Mouse (Mus musculus): ENCODE measurements around the gene Lamtor4. TPM values are rescaled to one million over a fixed set of nuclear protein-coding genes. Genes with fewer than 3 reads are reported as not detected.

Gene Lamtor4
- polyA plus RNA-seq, 1 experiment from 2014 or later, result 93.6 TPM

DNA sequence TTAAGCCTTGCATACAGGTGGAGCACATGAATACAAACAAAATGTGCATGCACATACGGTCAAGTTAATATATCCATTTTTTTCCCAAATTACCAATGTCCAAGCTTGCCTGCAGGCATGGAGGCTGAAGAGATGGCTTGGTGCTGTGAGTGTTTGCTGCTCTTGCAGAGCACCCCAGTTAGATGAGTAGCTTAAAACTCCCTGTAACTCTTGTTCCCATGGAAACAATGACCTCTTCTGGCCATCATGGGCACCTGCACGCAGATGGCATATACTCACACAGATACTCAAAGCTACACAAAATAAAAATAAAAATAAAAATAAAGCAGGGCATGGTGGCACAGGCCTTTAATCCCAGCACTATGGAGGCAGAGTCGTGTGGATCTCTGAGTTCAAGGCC is 2.2 kb upstream of the Lamtor4 start:
- H3K27ac ChIP-seq (replicated peaks in 1 of 2; ENCODE audit: control insufficient read depth in 1 of 2, insufficient read depth in 1 of 2, low read depth in 2 of 2, low read length in 2 of 2), result no peak overlapping the region
- H3K9me3 ChIP-seq (ENCODE audit: control insufficient read depth, low read length), result no peaks in the 10 kb centered on the region
- no peak overlapping the region for H3K4me3 ChIP-seq (ENCODE audit: control insufficient read depth in 1 of 2, insufficient read depth in 1 of 2, low read depth in 1 of 2, low read length in 2 of 2)
- no peaks in the 10 kb centered on the region for H3K27me3 ChIP-seq (ENCODE audit: control insufficient read depth, insufficient read depth, low read length)
- peaks cover 4 to 6% of the 10 kb centered on the region in 2 experiments; a peak in 3 of 4 replicates for H3K4me1 ChIP-seq (ENCODE audit: control insufficient read depth in 2 of 2, insufficient read depth in 2 of 2, low read length in 2 of 2)
- H3K9ac ChIP-seq (ENCODE audit: low read length), result no peak overlapping the region
- H3K4me2 ChIP-seq (ENCODE audit: low read length), result no peak overlapping the region
- peaks cover under 1% of the 10 kb centered on the region; the same call in 1 of the 2 replicates for H3K36me3 ChIP-seq (ENCODE audit: control insufficient read depth, insufficient read depth, low read length)
- ATAC-seq (ENCODE audit: insufficient number of reproducible peaks, insufficient read depth, low FRiP score, low read depth), result no peak
- 82% methylated on average over 3 of the region's 3 CpGs for WGBS

DNA sequence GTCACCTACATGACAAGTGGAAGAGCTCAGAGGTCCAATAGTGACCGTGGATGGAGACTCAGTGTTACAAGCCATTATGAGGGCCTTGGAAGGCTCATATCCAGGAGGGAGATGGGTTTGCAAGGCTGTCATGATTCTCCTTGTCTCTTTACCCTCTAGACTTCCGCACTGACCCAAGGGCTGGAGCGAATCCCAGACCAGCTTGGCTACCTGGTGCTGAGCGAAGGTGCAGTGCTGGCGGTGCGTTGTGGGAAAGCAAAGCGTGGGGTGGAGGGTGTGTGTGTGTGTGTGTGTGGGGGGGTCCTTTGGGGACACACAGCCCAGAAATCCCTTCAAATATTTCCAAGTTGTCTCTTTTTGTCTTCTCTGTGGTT is 799 bp downstream of the Lamtor4 start:
- Histone ChIP-seq H3K4me3 (ENCODE audit: control insufficient read depth in 1 of 2, insufficient read depth in 1 of 2, low read depth in 1 of 2, low read length in 2 of 2) (peak overlapping the region; percentile 80 to 88), H3K4me2 (ENCODE audit: low read length) (peak overlapping the region; percentile 83), H3K9me3 (ENCODE audit: control insufficient read depth, low read length) (no peaks in the 10 kb centered on the region), H3K36me3 (ENCODE audit: control insufficient read depth, insufficient read depth, low read length) (peaks cover 29% of the 10 kb centered on the region), H3K4me1 (ENCODE audit: control insufficient read depth in 2 of 2, insufficient read depth in 2 of 2, low read length in 2 of 2) (peaks cover 18 to 26% of the 10 kb centered on the region in 2 experiments), H3K27me3 (ENCODE audit: control insufficient read depth, insufficient read depth, low read length) (no peaks in the 10 kb centered on the region), H3K9ac (ENCODE audit: low read length) (peak overlapping the region; percentile 74), H3K27ac (replicated peaks in 1 of 2; ENCODE audit: control insufficient read depth in 1 of 2, insufficient read depth in 1 of 2, low read depth in 2 of 2, low read length in 2 of 2) (peak overlapping the region; percentile 83 to 85)
- WGBS, result 21% methylated on average over 7 of the region's 7 CpGs
- ATAC-seq (ENCODE audit: insufficient number of reproducible peaks, insufficient read depth, low FRiP score, low read depth), result no peak

DNA sequence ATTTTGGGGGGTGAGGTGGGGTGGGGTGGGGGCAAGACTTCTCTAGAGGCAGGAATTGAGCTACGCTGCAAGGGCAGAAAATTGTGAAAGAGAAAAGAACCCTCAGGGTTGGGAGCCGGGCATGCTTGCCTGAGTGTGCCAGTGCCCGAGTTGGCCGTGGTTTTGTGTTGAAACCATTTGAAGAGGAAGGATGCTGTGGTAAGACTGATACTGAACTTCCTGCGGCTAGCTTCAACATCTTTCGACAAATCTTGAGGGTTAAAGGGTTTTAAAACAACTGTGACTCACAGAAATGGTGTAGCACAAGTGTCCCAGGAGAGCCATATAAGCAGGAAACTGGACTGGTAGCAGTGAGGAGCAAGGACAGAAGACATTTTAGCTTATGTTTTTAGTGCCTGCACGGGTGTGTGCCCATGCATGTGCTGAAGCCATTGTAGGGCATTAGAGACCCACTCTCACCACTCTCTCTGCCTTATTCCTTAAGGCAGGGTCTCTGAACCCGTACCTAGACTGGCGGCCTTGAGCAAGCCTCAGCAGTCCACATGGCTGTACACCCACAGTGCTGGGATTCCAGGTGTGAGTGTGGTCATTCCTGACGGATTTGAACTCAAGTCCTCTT is 1.8 kb downstream of the Lamtor4 start:
- H3K4me2 ChIP-seq (ENCODE audit: low read length), result no peak overlapping the region
- no peak overlapping the region for H3K4me3 ChIP-seq (ENCODE audit: control insufficient read depth in 1 of 2, insufficient read depth in 1 of 2, low read depth in 1 of 2, low read length in 2 of 2)
- H3K27me3 ChIP-seq (ENCODE audit: control insufficient read depth, insufficient read depth, low read length), result no peaks in the 10 kb centered on the region
- no peaks in the 10 kb centered on the region for H3K9me3 ChIP-seq (ENCODE audit: control insufficient read depth, low read length)
- H3K4me1 ChIP-seq (ENCODE audit: control insufficient read depth in 2 of 2, insufficient read depth in 2 of 2, low read length in 2 of 2), result peaks cover 18 to 26% of the 10 kb centered on the region in 2 experiments
- H3K36me3 ChIP-seq (ENCODE audit: control insufficient read depth, insufficient read depth, low read length), result peaks cover 39% of the 10 kb centered on the region
- ATAC-seq (ENCODE audit: insufficient number of reproducible peaks, insufficient read depth, low FRiP score, low read depth), result no peak
- 82% methylated on average over 10 of the region's 10 CpGs for WGBS
- H3K27ac ChIP-seq (replicated peaks in 1 of 2; ENCODE audit: control insufficient read depth in 1 of 2, insufficient read depth in 1 of 2, low read depth in 2 of 2, low read length in 2 of 2), result no peak overlapping the region
- no peak overlapping the region for H3K9ac ChIP-seq (ENCODE audit: low read length)

DNA sequence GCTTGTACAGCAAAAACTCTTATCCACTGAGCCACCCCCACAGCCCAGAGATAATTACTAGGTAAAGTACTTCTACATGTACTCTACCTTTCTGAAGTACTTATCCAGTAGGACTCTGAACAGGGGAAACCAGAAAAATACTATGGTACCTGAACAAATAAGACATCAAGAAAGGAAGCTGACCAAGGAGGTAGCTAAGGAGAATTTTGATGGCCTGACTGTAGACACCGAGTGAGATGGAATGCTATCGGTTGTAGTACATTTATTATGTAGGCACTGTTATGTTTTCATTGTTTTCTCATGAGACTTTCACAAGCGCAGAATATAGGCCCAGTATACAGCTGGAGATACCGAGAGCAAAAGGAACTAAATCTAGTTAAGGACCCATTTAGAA is 2.3 kb downstream of the Lamtor4 start:
- peaks cover 20 to 31% of the 10 kb centered on the region in 2 experiments for H3K4me1 ChIP-seq (ENCODE audit: control insufficient read depth in 2 of 2, insufficient read depth in 2 of 2, low read length in 2 of 2)
- no peaks in the 10 kb centered on the region for H3K9me3 ChIP-seq (ENCODE audit: control insufficient read depth, low read length)
- WGBS, result 89% methylated on average over 4 of the region's 4 CpGs
- H3K27ac ChIP-seq (replicated peaks in 1 of 2; ENCODE audit: control insufficient read depth in 1 of 2, insufficient read depth in 1 of 2, low read depth in 2 of 2, low read length in 2 of 2), result no peak overlapping the region
- H3K27me3 ChIP-seq (ENCODE audit: control insufficient read depth, insufficient read depth, low read length), result no peaks in the 10 kb centered on the region
- no peak overlapping the region for H3K4me3 ChIP-seq (ENCODE audit: control insufficient read depth in 1 of 2, insufficient read depth in 1 of 2, low read depth in 1 of 2, low read length in 2 of 2)
- H3K9ac ChIP-seq (ENCODE audit: low read length), result no peak overlapping the region
- peaks cover 43% of the 10 kb centered on the region for H3K36me3 ChIP-seq (ENCODE audit: control insufficient read depth, insufficient read depth, low read length)
- ATAC-seq (ENCODE audit: insufficient number of reproducible peaks, insufficient read depth, low FRiP score, low read depth), result no peak
- no peak overlapping the region for H3K4me2 ChIP-seq (ENCODE audit: low read length)

DNA sequence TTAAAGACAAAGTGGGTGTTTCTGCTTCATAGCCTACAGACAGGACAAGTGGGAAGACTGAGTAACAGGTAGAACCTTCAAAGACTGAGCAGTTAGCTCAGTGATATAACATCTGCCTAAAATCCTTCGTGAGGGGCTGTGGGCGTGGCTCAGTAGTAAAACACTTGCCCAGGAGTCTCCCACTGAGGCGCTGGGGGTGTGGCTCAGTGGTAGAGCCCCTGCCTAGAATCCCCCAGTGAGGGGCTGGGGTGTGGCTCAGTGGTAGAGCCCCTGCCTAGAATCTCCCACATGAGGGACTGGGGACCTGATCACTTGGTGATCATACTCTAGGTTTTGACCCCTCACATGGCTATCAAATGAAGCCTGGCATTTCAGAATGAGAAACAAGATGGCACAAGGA is 2.8 kb downstream of the Lamtor4 start:
- Histone ChIP-seq H3K27ac (replicated peaks in 1 of 2; ENCODE audit: control insufficient read depth in 1 of 2, insufficient read depth in 1 of 2, low read depth in 2 of 2, low read length in 2 of 2) (no peak overlapping the region), H3K9me3 (ENCODE audit: control insufficient read depth, low read length) (no peaks in the 10 kb centered on the region), H3K4me1 (ENCODE audit: control insufficient read depth in 2 of 2, insufficient read depth in 2 of 2, low read length in 2 of 2) (peaks cover 25 to 36% of the 10 kb centered on the region in 2 experiments), H3K27me3 (ENCODE audit: control insufficient read depth, insufficient read depth, low read length) (no peaks in the 10 kb centered on the region), H3K9ac (ENCODE audit: low read length) (no peak overlapping the region), H3K4me3 (ENCODE audit: control insufficient read depth in 1 of 2, insufficient read depth in 1 of 2, low read depth in 1 of 2, low read length in 2 of 2) (no peak overlapping the region), H3K36me3 (ENCODE audit: control insufficient read depth, insufficient read depth, low read length) (peaks cover 43% of the 10 kb centered on the region), H3K4me2 (ENCODE audit: low read length) (no peak overlapping the region)
- 93% methylated on average over 3 of the region's 3 CpGs for WGBS
- ATAC-seq (ENCODE audit: insufficient number of reproducible peaks, insufficient read depth, low FRiP score, low read depth), result no peak

DNA sequence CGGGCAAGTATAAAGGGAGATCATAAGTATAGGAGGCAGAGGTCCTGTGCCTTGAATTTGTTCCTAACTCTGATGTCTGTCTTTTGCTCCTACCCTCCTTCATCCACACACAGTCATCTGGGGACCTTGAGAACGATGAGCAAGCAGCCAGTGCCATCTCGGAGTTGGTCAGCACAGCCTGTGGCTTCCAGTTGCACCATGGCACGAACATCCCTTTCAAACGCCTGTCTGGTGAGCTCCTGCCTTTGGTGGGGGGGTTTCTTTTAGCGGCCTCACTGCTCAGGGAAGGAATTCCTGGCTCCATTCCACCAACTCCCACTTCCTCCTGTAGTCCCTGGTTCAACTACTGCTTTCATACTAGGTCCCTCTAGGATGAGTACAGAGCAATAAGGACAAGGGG is 3.3 kb downstream of the Lamtor4 start:
- WGBS, result 53% methylated on average over 6 of the region's 6 CpGs
- no peak overlapping the region for H3K9ac ChIP-seq (ENCODE audit: low read length)
- no peak for ATAC-seq (ENCODE audit: insufficient number of reproducible peaks, insufficient read depth, low FRiP score, low read depth)
- H3K4me2 ChIP-seq (ENCODE audit: low read length), result no peak overlapping the region
- peaks cover 26 to 38% of the 10 kb centered on the region in 2 experiments for H3K4me1 ChIP-seq (ENCODE audit: control insufficient read depth in 2 of 2, insufficient read depth in 2 of 2, low read length in 2 of 2)
- H3K27me3 ChIP-seq (ENCODE audit: control insufficient read depth, insufficient read depth, low read length), result no peaks in the 10 kb centered on the region
- H3K36me3 ChIP-seq (ENCODE audit: control insufficient read depth, insufficient read depth, low read length), result peaks cover 43% of the 10 kb centered on the region
- H3K9me3 ChIP-seq (ENCODE audit: control insufficient read depth, low read length), result no peaks in the 10 kb centered on the region
- H3K4me3 ChIP-seq (ENCODE audit: control insufficient read depth in 1 of 2, insufficient read depth in 1 of 2, low read depth in 1 of 2, low read length in 2 of 2), result no peak overlapping the region
- H3K27ac ChIP-seq (replicated peaks in 1 of 2; ENCODE audit: control insufficient read depth in 1 of 2, insufficient read depth in 1 of 2, low read depth in 2 of 2, low read length in 2 of 2), result 0 out of 4 replicates have a peak overlapping the region, but pooled peaks of 1 of the 2 experiments have one; percentile 9

DNA sequence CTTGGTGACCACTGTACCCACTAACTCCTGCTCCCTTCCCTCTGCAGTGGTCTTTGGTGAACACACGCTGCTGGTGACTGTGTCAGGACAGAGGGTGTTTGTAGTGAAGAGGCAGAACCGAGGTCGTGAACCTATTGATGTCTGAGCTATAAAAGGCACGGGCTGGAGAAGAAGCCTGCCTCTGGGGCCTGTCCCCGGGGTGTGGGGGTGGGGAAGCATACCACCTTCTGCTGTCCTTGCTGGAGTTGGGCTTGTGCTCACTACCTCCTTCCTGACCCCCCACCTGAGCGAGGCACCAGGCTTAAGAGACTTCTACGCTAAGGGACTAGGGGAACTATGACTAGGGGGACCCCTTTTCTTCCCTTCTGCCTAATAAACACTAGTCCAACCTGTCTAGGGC is 3.7 kb downstream of the Lamtor4 start:
- Histone ChIP-seq H3K4me3 (ENCODE audit: control insufficient read depth in 1 of 2, insufficient read depth in 1 of 2, low read depth in 1 of 2, low read length in 2 of 2) (no peak overlapping the region), H3K27me3 (ENCODE audit: control insufficient read depth, insufficient read depth, low read length) (no peaks in the 10 kb centered on the region), H3K9me3 (ENCODE audit: control insufficient read depth, low read length) (no peaks in the 10 kb centered on the region), H3K4me2 (ENCODE audit: low read length) (no peak overlapping the region), H3K4me1 (ENCODE audit: control insufficient read depth in 2 of 2, insufficient read depth in 2 of 2, low read length in 2 of 2) (peaks cover 26 to 38% of the 10 kb centered on the region in 2 experiments), H3K27ac (replicated peaks in 1 of 2; ENCODE audit: control insufficient read depth in 1 of 2, insufficient read depth in 1 of 2, low read depth in 2 of 2, low read length in 2 of 2) (peak overlapping the region in 1 of 2 experiments; percentile 9; a peak in 1 of 4 replicates), H3K36me3 (ENCODE audit: control insufficient read depth, insufficient read depth, low read length) (peaks cover 43% of the 10 kb centered on the region), H3K9ac (ENCODE audit: low read length) (0 out of 2 replicates have a peak overlapping the region, but pooled peaks have one; percentile 11)
- WGBS, result 42% methylated on average over 7 of the region's 7 CpGs
- no peak for ATAC-seq (ENCODE audit: insufficient number of reproducible peaks, insufficient read depth, low FRiP score, low read depth)

DNA sequence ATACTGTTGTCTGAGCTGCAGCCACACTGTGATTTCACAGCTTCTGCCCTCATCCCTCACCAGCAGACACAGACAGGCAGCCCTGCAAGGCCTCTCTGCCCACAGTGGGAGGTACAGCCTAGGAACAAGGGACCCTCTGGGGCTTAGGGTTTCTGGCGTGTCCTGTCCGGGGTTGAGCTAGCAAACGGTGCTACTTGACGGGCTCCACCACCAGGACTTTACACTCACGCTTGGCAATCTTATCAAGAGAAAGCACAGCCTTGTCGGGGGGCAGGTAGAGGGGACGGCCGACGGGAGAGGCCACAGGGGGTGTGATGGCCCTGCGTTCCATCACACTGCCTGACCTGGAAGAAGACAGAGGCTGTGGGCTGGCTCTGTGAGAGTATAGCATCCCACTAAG is 4.8 kb downstream of the Lamtor4 start:
- ATAC-seq (ENCODE audit: insufficient number of reproducible peaks, insufficient read depth, low FRiP score, low read depth), result no peak
- H3K9ac ChIP-seq (ENCODE audit: low read length), result peak overlapping the region; percentile 30; the same call in 1 of the 2 replicates

More for the DNA sequence above, 4.8 kb downstream of the Lamtor4 start:
- Histone ChIP-seq H3K4me2 (ENCODE audit: low read length) (no peak overlapping the region), H3K36me3 (ENCODE audit: control insufficient read depth, insufficient read depth, low read length) (peaks cover 43% of the 10 kb centered on the region), H3K27ac (replicated peaks in 1 of 2; ENCODE audit: control insufficient read depth in 1 of 2, insufficient read depth in 1 of 2, low read depth in 2 of 2, low read length in 2 of 2) (no peak overlapping the region), H3K9me3 (ENCODE audit: control insufficient read depth, low read length) (no peaks in the 10 kb centered on the region), H3K4me1 (ENCODE audit: control insufficient read depth in 2 of 2, insufficient read depth in 2 of 2, low read length in 2 of 2) (peaks cover 24 to 40% of the 10 kb centered on the region in 2 experiments), H3K27me3 (ENCODE audit: control insufficient read depth, insufficient read depth, low read length) (no peaks in the 10 kb centered on the region), H3K4me3 (ENCODE audit: control insufficient read depth in 1 of 2, insufficient read depth in 1 of 2, low read depth in 1 of 2, low read length in 2 of 2) (no peak overlapping the region)
- WGBS, result 43% methylated on average over 10 of the region's 10 CpGs
